Mouse (Mus musculus): Measurements from ENCODE around the gene Ramac. TPM values are rescaled to one million over a fixed set of nuclear protein-coding genes. Genes with fewer than 3 reads are reported as not detected.

Gene Ramac
- 81.6 and 104 TPM in 2 replicates for total RNA-seq (2014; rRNA removed)
- 189 and 190 TPM in 2 replicates for polyA plus RNA-seq (2015; fragmentation: Nextera tagmentation; extraction: Ambion mirVana)

GRCm38 (mm10) chr7:81762180-81763109 is at the start of gene Ramac:
Gene Ramac, plus strand, starts transcription at chr7:81762925.
- Histone ChIP-seq H3K4me1 (ENCODE audit: insufficient read depth, low read length) (peaks cover 7% of the 10 kb centered on the region), H3K27ac (ENCODE audit: low read depth, low read length) (peak within 1 kb of the TSS; percentile 85), H3K4me2 (ENCODE audit: low read depth, low read length, poor library complexity, severe bottlenecking) (peak within 1 kb of the TSS; percentile 96), H3K9ac (replicated peaks; ENCODE audit: low read length, poor library complexity, severe bottlenecking) (peak within 1 kb of the TSS; percentile 88), H3K36me3 (ENCODE audit: insufficient read depth, low read length) (no peaks in the 10 kb centered on the region), H3K27me3 (ENCODE audit: insufficient read depth, low read length) (no peaks in the 10 kb centered on the region), H3K9me3 (ENCODE audit: low read length) (no peaks in the 10 kb centered on the region), H3K4me3 (ENCODE audit: low read depth, low read length) (peak within 1 kb of the TSS; percentile 97)
- peak; percentile 67 for TF ChIP-seq CTCF (IDR thresholded peaks at IDR 0.05)
- WGBS, result 1% methylated on average over 53 of the region's 56 CpGs
- ATAC-seq (ENCODE audit: low FRiP score) (peak; percentile 96), DNase-seq (ENCODE audit: low spot score) (peak; percentile 97)

DNA sequence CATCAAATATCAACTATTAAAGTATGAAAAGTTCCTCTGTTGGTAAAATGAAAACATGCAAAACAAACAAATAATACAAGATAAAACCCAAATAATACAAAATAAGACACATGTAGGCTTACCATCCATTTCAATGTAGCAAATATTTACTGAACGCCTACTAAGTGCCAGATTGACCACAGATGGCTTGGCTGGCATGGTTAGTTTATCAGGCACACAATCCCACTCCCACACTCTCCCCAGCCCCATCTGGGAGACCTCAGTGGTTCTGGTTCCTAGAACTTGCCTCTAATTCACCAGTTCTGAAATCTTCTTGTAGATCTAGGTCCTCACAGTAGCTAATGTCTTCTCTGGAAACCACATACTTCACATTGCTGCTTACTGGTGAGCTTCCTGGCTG is 44.1 kb upstream of the Ramac start:
- Histone ChIP-seq H3K4me3 (ENCODE audit: low read depth, low read length) (no peak overlapping the region), H3K27me3 (ENCODE audit: insufficient read depth, low read length) (no peaks in the 10 kb centered on the region), H3K9ac (replicated peaks; ENCODE audit: low read length, poor library complexity, severe bottlenecking) (no peak overlapping the region), H3K9me3 (ENCODE audit: low read length) (no peaks in the 10 kb centered on the region), H3K27ac (ENCODE audit: low read depth, low read length) (no peak overlapping the region), H3K4me2 (ENCODE audit: low read depth, low read length, poor library complexity, severe bottlenecking) (no peak overlapping the region), H3K36me3 (ENCODE audit: insufficient read depth, low read length) (no peaks in the 10 kb centered on the region), H3K4me1 (ENCODE audit: insufficient read depth, low read length) (no peaks in the 10 kb centered on the region)
- TF ChIP-seq CTCF (IDR thresholded peaks at IDR 0.05), result no peak
- WGBS, result 81% methylated on average over 1 of the region's 1 CpGs
- ATAC-seq (ENCODE audit: low FRiP score) (no peak), DNase-seq (ENCODE audit: low spot score) (no peak)

- no peak for DNase-seq (ENCODE audit: low spot score)
- H3K4me2 ChIP-seq (ENCODE audit: low read depth, low read length, poor library complexity, severe bottlenecking), result no peak overlapping the region
- no peaks in the 10 kb centered on the region for H3K36me3 ChIP-seq (ENCODE audit: insufficient read depth, low read length)
- no peaks in the 10 kb centered on the region for H3K27me3 ChIP-seq (ENCODE audit: insufficient read depth, low read length)
- no peak for TF ChIP-seq CTCF (IDR thresholded peaks at IDR 0.05)
- H3K27ac ChIP-seq (ENCODE audit: low read depth, low read length), result no peak overlapping the region
- 100% methylated on average over 1 of the region's 1 CpGs for WGBS
- no peaks in the 10 kb centered on the region for H3K4me1 ChIP-seq (ENCODE audit: insufficient read depth, low read length)
- H3K4me3 ChIP-seq (ENCODE audit: low read depth, low read length), result no peak overlapping the region
- ATAC-seq (ENCODE audit: low FRiP score), result no peak
- no peaks in the 10 kb centered on the region for H3K9me3 ChIP-seq (ENCODE audit: low read length)
- no peak overlapping the region for H3K9ac ChIP-seq (replicated peaks; ENCODE audit: low read length, poor library complexity, severe bottlenecking)
Measured at GRCm38 (mm10) chr7:81719216-81719661, 43.5 kb upstream of the Ramac start.

DNA sequence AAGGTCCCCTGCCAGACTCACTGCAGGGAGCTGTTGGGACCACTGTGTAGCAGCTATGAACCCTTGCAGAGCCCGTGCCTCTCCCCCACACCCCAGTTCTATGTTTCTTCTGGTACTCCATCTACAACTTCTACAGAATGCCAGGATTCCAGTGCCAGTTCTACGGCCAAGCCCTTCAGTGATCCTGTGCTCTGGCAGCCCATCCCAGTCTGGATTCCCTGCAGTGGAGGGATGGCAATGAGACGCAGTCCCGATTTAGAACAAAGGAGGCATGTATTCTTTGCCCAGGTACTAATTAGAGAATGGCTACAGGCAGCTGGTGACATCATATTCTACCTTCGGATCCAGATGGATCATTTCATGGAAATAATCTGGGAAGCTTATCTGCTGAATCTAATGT is 41.5 kb upstream of the Ramac start:
- DNase-seq (ENCODE audit: low spot score), result no peak
- TF ChIP-seq CTCF (IDR thresholded peaks at IDR 0.05), result no peak
- no peak overlapping the region for H3K9ac ChIP-seq (replicated peaks; ENCODE audit: low read length, poor library complexity, severe bottlenecking)
- no peaks in the 10 kb centered on the region for H3K36me3 ChIP-seq (ENCODE audit: insufficient read depth, low read length)
- H3K27ac ChIP-seq (ENCODE audit: low read depth, low read length), result no peak overlapping the region
- H3K27me3 ChIP-seq (ENCODE audit: insufficient read depth, low read length), result no peaks in the 10 kb centered on the region
- H3K9me3 ChIP-seq (ENCODE audit: low read length), result no peaks in the 10 kb centered on the region
- ATAC-seq (ENCODE audit: low FRiP score), result no peak
- H3K4me1 ChIP-seq (ENCODE audit: insufficient read depth, low read length), result no peaks in the 10 kb centered on the region
- WGBS, result 58% methylated on average over 5 of the region's 5 CpGs
- H3K4me3 ChIP-seq (ENCODE audit: low read depth, low read length), result no peak overlapping the region
- no peak overlapping the region for H3K4me2 ChIP-seq (ENCODE audit: low read depth, low read length, poor library complexity, severe bottlenecking)

DNA sequence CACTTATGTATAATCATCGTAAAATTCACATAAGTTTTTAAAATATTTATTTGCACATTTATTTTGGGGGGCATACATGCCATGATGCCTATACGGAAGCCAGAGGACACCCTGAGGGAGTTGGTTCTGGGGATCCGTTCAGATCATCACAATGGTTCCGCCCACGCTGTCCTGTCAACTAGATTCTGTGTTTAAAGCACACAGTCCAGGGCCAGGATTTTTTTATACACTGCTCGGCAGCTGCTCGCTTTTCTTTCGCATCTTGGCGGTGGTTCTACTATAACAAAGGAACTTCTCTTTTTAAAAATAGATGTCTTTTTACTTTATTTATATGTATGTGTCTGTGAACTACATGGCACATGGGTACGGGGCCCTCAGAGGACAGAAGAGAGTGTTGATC is 38.9 kb upstream of the Ramac start:
- no peaks in the 10 kb centered on the region for H3K27me3 ChIP-seq (ENCODE audit: insufficient read depth, low read length)
- H3K4me2 ChIP-seq (ENCODE audit: low read depth, low read length, poor library complexity, severe bottlenecking), result no peak overlapping the region
- no peaks in the 10 kb centered on the region for H3K9me3 ChIP-seq (ENCODE audit: low read length)
- no peak for ATAC-seq (ENCODE audit: low FRiP score)
- TF ChIP-seq CTCF (IDR thresholded peaks at IDR 0.05), result no peak
- DNase-seq (ENCODE audit: low spot score), result no peak
- no peak overlapping the region for H3K9ac ChIP-seq (replicated peaks; ENCODE audit: low read length, poor library complexity, severe bottlenecking)
- H3K27ac ChIP-seq (ENCODE audit: low read depth, low read length), result no peak overlapping the region
- no peak overlapping the region for H3K4me3 ChIP-seq (ENCODE audit: low read depth, low read length)
- no peaks in the 10 kb centered on the region for H3K36me3 ChIP-seq (ENCODE audit: insufficient read depth, low read length)
- 93% methylated on average over 10 of the region's 10 CpGs for WGBS
- no peaks in the 10 kb centered on the region for H3K4me1 ChIP-seq (ENCODE audit: insufficient read depth, low read length)
